Mouse (Mus musculus) brain, embryonic 14.5 days (tissue): Measurements from ENCODE around the gene Mrpl43.

Source experiments
- CTCF ChIP-seq: fragments of 200-500 bp; IDR thresholded peaks from 2 replicates; pipeline ENCODE4 v1.5.1; 2012; ENCODE audit warnings: inconsistent platforms, mild to moderate bottlenecking, moderate library complexity, borderline replicate concordance; ENCODE audit not compliant: insufficient read depth, insufficient read length; ENCODE audit errors: extremely low read depth
- POLR2A ChIP-seq: fragments of 200-500 bp; IDR thresholded peaks from 2 replicates; pipeline ENCODE4 v1.6.1; 2012; ENCODE audit warnings: mild to moderate bottlenecking, inconsistent platforms, borderline replicate concordance; ENCODE audit not compliant: poor library complexity, insufficient read depth, insufficient read length, severe bottlenecking; ENCODE audit errors: extremely low read depth

DNA sequence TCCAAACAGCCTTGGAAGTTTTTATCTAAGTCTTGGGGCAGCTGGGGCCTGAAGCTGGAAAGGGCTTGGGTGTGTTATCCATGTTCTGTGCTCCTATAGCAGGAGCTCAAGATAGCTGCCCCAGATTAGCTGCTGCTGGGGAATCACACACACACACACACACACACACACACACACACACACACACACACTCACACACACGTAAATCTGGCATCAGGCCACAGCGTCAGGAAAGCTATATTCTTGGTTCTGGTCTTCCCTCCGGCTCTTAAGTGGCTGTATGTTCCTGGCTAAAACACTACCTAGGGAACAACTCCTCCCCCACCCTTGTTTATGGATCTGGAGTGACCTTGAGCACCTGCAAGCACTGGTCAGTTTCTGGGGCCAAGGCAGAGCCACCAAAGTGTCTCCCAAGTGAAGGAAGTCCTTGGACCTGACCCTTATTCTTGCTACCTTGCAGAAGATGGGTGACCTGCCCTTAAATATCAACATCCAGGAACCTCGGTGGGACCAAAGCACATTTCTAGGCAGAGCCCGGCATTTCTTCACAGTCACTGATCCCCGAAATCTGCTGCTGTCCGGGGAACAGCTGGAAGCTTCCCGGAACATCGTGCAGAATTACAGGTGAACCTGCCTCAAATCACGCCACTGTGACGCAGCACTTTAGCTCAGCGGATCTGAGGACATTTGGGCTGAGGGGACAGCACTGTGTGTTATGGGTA, 42.6 kb upstream of the Mrpl43 start:
- TF ChIP-seq CTCF, result no peak
- no peak for TF ChIP-seq POLR2A
